Mouse (Mus musculus) left cerebral cortex, adult 9 months (tissue): ENCODE results near the gene Stard8.
"Not testable (repeated sequence)": the region's sequence is repeated elsewhere in the genome, so short reads cannot be mapped to it uniquely, and the experiment has no call there.

Experiments
- DNase-seq, 2 experiments: peaks; one replicate each; pipeline ENCODE4 v3.0.0; 2022; ENCODE audit warnings: low spot score in 2 of 2

The Stard8 gene

DNA sequence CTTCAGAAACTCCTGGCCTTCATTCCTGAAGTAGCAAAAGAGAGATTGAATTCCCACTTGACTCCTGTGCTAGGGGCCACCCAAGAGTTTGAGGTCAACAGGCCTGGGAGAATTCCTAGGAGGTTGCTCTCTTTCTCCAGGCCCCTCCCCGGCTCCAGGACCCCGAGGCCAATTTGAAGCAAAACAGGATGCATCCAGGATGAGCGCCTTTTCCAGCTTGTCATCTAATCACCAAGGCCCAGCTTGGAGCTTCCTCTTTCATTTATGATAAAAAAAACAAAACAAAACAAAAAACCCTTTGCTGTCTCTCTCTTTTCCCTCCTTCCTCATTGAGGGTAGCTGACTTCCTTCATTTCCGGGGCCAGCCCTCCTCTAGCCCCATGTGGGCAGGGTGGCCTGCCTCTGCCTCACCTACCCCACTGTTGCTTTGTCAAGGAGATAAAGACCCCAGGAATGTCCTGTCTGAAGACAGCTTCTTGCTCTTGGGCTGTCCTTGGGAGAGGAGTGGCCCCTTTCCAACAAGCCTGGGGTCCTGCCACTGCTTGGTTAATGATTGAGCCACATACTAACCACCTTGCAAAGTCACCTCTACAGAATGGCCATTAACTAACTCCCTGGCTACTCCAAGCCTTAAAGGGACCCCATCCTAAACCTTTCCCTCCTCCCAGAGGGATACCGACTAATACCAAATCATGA, 43.5 kb downstream of the Stard8 start:
- no peak for DNase-seq

DNA sequence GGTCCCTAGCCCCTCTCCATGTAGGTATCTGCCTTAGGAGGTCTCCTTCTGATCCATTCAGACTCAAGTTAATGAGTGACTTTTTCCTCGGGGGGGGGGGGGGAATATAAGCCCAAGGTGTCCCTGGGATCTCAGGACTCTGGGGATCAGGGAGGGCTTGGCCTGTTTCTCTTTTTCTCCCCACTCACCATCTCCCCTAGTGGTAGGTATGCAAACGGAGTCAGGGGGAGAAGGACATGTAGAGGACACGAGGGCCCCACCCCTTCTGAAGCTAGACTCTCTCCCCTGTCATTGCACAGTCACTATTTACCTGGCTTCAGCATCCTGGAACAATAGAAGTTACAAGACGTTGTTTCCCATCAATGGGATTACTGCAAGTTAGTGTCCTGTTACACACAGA, 45.1 kb downstream of the Stard8 start:
- no peak for DNase-seq

DNA sequence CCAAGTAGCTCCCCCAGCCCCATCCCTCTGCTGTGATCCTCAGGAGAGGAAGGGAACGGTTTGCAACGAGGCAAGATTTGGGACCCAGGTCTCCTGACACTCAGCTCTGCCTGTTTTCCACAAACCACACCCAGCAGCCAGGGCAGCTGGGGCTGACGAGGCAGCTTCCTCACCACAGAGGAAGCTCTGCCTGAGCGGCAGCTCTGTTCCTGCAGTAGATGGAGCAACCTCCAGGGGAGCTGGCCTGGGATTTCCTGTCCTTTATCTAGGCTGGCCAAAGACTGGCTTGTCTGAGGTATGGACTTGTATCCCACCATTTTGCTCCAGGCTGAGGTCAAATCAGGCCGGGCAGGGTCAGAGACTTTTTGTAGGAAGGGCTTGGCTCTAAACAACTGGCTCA, 46.2 kb downstream of the Stard8 start:
- no peak for DNase-seq

DNA sequence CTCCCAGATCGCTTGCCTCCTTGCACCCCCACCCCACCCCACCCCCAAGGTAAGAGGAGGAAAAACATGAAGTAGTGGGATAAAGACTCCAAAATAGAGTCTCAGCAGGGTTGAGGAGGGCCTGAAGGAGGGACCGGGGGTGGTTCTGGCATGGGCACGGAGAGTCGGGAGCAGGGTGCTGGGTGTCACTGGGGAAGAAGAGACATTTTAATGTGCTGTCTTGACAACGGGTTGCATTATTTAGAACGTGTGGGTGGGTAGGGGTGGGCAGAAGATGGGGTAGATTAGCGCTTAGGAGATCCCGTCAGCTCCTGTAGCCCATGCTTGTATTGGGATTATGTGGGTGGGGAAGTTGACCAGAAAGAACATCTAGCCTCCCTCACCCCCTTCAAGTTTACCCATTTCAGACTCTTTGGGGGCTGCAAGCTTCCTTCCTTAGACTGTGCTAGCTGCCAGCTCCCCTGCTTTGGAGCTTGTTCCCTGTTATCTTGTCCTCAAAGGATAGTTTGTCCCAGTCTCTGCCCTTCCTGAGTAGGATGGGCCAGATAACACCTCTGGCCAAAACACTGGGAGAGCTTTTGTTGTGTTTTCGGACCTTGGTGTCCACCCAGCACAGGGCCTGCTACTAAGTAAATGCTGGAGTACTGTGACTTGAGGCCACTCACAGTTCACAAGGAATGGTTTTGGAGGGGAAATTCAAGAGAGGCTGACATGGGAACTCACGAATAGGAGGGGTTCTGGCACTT, 47.9 kb downstream of the Stard8 start:
- DNase-seq = peak in 1 of 2 experiments; percentile 15

DNA sequence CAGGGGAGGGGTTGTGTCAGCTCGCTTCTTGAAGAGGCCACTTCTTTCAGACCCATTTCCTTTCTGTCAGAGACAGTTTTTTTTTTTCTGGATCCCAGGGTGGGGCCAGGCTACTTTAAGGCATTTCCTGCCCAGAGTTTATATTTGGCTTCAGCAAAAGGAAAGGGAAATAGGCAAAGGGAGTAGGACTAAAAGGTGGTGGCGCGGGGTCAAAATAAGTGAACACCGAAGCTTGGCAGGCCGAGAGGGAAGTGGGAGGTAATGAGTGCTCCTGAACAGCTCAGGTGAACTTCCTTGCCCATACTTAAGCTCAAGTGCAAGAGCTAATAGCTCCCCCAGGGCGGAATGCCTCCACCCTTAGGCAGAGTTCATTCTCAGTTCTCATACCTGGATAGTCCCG, 49.2 kb downstream of the Stard8 start:
- no peak for DNase-seq

DNA sequence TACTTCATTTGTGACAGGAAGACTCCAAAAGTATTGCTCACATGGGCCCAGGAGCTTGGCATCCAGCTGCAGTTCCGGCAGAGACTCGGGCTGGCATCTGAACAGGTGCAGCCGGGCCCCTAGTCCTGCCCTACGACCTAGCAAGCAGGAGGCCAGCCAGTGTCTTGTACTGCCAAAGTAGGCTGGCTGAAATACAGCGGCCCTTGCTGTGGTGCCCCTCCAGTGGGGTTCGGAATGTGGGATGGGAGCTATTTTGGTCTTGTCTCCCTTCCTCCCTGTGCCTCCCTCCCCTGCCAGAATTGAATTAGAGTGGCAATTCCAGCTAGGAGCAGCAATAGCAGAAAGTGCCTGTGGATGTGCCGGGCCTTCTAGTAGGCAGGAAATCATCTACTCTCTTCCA, 51.5 kb downstream of the Stard8 start:
- no peak for DNase-seq

DNA sequence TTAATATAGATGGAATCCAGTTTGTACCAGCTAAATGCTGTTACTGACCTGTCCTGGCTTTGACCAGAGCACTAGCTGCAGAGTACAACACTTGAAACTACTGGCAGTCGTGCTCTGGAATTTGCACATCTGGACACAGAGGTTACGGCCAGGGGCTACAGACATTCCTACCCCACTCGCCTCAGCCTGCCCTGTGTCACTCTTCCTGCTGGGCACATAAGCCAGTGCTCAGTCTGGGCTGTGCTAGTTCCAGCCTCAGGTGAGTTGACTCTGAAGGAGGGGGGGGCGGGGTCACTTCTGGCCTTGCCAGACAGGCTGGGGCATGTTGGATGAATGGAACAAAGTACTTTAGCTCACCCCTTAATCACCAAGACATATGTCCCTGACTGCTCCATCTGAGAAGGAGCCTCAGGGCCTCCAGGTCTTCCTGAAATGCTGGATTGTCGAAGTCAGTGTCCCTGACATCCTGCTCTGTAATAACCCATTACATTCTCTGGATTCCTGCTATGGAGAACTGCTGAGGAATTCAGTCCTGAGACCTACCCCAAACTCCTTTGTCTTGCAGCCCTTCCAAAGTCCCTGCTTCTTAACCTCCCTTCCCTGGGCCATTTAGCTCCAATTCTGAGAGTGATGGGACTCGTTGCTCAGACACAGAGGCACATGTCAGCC, 54.9 kb downstream of the Stard8 start:
- no peak for DNase-seq

DNA sequence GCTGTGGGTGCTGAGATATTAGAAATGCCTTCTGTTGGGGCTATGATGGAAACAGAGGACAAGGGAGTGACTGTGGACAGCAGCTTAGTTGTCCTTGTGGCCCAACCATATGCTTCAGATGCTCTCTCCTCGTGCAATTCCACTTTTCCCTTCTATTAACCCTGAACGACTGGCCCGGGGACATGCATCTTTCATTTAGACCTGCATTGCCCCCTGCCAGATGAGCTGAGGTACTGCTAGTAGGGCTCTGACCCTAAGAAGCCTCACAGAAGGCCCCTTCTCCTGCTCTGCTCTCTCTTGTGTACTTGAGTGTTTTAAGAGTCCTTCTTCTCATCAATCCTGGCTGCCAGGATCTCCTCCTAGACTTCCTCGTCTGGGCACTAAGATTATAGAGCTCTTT, 56.1 kb downstream of the Stard8 start:
- DNase-seq = no peak

DNA sequence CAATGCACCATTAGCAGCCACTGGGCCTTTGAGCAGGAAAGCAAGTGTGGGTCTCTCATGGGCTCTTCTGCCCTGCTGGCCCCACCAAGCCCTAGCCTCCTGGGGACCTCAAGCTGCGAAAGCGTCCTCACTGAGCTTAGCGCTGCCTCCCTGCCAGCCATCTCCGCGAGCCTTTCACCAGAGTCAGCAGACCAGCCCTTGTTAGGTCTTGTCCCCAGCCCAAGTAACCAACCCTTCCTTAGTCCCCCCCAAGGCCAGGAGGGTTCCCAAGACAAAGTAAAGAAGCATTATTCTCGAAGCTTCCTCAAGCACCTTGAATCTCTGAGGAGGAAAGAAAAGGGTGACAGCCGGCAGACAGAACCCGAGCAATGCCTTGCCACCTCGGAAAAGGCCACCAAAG, 62.5 kb downstream of the Stard8 start:
- no peak for DNase-seq

DNA sequence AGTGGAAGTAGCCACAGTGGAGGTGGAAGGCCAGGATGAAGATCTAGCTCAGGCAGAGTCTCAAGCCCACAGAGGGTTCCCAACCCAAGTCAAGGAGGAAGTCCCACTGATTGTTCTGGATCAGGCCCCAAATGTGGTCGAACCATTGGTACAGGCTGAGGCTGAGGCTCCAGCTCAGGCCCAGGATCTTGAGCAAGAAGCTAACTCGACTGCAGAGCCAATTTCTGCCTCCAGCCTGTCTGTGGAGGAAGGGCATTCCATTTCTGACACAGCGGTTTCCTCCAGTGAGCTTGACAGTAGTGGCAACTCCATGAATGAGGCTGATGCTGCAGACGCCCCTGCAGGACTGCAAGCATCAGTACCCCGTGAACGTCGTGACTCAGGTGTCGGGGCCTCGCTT, 63.5 kb downstream of the Stard8 start:
- DNase-seq = no peak

DNA sequence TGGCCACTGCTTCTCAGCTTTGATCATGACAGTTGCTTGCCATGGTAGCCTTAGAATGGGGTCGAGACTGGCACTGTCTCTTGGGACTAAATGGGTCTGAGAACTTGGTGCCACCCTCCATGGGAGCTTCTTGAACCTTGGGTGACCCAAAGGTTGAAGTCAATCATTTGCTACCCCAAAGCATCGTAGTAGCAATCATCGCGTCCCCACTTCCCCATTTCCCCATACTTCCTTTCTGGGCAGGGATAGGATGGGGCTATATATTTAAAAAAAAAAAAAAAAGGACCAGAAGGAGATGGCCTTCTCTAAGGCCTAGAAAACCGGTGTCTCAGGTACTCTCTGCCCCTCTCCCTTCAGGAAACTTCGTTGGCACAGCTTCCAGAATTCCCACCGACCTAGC, 64.2 kb downstream of the Stard8 start:
- DNase-seq = no peak

DNA sequence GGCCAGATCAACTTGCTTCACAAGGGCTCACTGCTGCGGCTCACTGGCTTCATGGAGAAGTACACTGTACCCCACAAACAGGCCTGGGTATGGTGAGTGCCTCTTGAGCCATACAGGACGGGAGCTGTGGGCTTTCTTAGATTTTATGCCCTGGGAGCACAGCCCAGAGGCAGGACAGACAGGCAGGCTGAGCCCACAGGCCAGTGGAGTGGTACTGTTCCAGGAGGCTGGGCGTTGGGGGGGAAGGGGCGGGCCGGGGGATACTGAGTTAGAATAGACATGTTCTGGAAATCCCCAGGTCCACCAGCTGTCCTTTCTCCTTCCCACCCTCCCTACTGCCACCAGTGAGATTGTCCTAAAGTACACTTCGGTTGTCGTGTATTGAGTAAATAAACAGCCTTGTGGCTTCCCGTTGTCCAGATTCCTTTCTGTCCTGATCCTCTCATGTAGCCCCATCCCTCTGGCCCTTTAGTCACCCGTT, 64.7 kb downstream of the Stard8 start:
- no peak for DNase-seq

DNA sequence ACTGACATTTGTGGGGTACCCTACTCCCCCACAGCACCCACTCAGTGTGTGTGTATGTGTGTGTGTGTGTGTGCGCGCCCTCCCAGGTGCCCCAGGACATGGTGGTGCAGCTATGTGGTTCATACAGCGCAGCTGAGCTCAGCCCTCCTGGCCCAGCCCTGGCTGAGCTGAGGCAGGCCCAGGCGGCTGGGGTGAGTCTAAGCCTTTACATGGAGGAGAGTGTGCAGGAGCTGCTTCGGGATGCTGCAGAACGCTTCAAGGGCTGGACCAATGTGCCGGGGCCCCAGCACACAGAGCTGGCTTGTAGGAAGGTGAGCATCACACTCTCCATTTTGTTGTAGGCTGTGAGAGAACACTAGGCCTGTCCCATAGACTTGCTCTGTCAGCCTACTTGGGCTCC, 68.1 kb downstream of the Stard8 start:
- no peak for DNase-seq

DNA sequence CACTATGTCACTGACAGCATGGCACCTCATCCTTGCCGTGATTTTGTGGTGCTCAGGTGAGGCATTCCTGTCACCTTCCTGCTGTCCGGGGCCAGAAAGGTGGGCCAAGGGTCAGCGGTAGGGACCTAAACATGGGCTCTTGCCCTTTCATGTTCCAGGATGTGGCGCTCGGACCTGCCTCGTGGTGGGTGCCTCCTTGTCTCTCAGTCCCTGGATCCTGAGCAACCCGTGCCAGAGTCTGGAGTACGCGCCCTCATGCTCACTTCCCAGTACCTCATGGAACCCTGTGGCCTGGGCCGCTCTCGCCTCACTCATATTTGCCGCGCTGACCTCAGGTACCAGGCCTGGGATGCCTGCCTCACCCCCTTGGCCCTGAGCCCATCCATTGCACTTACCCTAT, 69.5 kb downstream of the Stard8 start:
- no peak for DNase-seq

DNA sequence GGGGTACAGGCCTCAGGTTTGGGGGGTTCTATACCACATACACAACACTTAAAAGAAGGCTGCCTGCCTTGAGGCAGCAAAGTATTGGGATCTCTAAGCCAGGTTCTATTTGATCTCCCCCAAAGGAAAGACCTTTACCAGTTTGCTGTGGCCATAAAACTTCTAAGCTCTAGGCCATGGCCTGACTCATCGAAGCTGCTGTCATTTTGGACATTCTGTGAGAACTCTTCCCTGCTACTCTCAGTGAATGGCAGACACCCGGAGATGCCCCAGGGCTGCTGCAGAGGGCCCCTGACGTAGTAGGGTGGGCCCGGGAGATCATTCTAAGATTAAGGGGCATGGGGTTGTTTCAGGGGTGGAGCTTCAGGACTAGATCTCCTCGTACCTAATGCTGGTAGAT, 72.1 kb downstream of the Stard8 start:
- DNase-seq = no peak

DNA sequence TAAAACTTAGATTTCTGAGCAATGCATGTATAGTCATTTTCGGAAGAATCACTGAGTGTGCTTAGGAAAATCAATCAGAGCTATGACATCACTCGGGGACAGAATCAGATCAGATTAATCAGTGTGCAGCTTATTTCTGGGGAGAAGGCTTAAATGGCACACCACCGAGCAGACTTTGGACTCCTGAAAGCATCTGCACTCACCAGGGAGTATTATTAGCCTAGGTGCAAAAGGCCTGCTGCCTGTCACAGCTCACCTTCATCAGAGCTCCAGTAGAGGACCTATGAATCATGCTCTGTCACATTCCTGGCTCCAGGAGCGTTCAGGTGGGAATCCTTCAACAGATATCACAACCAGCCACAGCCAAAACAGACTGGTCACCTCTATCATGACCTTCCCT, 73.4 kb downstream of the Stard8 start:
- DNase-seq = no peak

DNA sequence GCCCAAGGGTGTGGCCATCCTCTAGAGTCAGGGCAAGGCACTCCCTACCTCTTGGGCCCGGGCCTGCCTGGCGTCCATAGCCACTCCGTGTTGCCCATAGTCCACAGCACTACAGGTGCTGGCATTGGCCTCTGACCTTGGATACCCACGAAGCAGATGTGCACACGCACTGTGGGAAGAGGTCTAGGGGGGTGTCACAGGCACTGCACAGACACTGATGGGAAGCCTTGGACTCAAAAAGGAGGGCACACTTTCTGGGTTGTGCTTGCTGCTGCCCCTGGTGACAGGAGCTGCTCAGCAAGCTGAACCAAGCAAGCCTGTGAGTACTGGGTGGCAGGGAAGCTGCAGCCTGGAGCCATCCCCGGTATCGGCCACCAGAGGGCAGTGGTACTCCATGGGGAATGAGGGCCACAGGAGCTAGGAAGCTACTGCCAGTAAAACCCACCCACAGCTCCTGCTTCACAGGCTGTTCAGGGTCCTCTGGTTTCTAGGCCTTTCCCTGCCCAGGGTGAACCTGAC, 75.4 kb downstream of the Stard8 start:
- not testable (repeated sequence) for DNase-seq

DNA sequence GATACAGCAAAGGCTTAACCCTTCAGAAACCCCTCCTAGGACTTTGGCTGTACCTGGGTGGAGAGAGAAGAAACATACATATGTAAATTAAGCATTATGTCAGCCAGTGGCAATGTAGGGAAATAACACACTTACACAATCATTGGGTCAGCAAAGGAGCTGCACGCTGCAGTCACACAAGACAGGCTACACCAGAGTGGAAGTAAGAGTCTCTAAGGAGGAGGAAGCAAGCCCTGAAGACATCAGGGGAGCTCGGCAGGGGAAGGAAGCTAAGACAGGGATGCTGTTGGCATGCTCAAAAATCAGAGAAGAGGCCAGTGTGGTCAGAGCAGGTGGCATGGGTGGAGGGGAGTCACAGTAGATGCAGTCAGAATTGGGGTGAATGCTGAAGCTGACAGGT, 89.7 kb downstream of the Stard8 start:
- no peak for DNase-seq

DNA sequence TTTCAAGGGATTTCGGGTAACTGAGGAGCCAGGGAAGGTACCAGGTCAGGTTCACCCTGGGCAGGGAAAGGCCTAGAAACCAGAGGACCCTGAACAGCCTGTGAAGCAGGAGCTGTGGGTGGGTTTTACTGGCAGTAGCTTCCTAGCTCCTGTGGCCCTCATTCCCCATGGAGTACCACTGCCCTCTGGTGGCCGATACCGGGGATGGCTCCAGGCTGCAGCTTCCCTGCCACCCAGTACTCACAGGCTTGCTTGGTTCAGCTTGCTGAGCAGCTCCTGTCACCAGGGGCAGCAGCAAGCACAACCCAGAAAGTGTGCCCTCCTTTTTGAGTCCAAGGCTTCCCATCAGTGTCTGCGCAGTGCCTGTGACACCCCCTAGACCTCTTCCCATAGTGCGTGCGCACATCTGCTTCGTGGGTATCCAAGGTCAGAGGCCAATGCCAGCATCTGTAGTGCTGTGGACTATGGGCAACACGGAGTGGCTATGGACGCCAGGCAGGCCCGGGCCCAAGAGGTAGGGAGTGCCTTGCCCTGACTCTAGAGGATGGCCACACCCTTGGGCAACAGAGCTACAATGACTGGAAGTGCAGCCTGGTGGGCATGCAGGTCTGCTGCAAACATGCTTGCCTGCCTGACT, 108.2 kb downstream of the Stard8 start:
- DNase-seq = not testable (repeated sequence)

DNA sequence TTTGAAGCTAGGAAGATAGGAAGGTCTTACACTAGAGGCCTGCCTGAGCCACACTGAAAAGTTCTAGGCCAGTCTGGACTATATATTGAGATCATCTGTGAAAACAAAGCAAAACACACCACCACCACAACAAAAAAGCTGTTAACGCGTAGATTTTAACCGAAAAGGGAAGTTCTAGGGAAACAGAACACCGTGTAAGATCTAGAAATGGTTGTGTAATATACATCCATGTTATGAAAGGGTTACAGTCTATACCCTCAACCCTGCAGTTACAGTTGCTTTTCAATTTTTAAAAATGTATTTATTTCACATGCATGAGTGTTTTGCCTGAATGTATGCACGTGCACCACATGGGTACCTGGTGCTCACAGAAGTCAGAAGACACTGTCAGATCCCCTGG, 116.5 kb downstream of the Stard8 start:
- DNase-seq = no peak
